Mouse (Mus musculus): Measurements from ENCODE around the gene Taf13. TPM values are rescaled to one million over a fixed set of nuclear protein-coding genes. Genes with fewer than 3 reads are reported as not detected.
"Not testable (repeated sequence)": the region's sequence is repeated elsewhere in the genome, so short reads cannot be mapped to it uniquely, and the experiment has no call there.

Taf13 gene
- total RNA-seq (2021), result 25.0 and 27.6 TPM in 2 replicates
- long read RNA-seq, transcript Taf13-204 (4 exons, 2,443 nt), result major isoform, 32 of 37 reads
- long read RNA-seq, partial matches to known transcripts, result 0 of 37 reads
- long read RNA-seq, other reads (novel, unspliced or antisense), result 1 of 37 reads

DNA sequence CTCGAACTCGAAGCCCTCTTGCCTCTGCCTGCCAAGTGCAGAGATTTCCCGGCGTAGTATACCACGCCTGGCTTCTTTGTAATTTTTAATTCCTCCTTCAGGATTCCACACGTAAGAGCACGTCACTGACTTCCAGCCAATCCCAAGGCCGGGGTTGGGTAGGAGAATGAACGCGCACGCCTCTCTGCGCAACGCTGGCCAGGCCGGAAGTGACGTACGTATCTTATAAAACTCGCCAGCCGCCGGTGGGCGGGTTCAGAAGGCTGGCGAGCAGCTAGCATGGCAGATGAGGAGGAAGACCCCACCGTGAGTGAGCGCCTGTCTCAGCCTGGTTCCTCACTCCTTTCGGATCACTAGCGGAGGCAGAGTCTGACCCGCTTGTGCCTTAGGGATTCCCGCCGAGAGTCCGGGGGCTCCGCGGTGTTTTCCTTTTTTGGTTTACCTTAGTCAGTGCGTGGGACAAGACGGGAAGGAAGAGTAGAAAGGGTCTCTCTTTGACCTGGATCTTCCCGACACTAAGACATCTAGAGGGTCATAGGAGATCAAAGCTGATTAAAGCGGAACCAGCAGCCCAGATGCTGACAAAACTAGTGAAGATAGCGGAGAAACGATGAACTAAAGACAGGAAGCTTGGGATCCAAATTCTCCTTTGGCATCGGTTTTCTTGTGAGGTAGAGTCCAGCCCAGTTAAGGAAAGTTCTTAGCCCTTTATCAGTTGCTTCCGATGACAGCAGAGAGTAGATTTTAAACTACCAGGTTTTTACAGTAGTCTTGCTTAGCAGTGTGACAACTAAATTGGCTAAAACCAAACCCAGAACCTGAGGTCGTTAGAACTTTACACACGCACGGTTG is at the start of gene Taf13:
Gene Taf13 (plus strand): TSS at position 256 of the 852 bp plus-strand sequence.
- DNase-seq, result peak; percentile 96

DNA sequence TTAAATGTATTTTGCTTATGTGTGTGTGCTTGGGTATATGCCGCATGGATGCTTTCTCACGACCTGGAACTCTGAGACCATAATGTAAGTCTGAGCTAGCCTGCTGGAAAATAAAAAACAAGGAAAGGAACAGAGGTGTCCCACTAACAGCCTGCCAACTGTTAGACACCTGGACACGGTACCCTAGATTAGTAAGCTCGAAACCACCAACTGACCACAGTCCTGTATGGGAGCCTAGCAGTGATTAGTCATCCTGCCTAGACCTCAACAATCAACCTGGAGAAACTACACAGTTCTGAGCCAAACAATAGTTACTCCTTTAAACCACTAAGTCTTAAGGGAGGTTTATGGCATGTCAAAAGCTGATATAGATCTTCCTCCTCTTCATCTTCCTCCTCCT is 48.1 kb upstream of the Taf13 start:
- DNase-seq, result no peak

DNA sequence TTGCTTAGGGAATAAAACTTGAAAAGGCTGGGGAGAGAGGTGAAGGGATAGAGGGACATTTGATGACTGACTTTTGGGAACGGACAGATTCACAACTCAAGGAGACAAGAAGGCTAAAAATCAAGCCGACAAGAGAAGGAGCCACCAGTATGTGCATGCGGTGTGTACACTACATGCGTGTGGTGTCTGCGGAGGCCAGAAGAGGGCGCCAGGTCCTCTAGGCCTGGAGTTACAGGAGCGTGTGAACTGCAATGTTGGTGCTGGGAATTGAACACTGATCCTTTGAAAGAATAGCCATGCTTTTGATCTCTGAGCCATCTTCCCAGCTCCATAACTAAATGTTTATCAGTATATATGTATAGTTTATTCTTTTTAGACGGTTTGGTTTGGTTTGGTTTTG is 43.0 kb upstream of the Taf13 start:
- DNase-seq, result no peak

DNA sequence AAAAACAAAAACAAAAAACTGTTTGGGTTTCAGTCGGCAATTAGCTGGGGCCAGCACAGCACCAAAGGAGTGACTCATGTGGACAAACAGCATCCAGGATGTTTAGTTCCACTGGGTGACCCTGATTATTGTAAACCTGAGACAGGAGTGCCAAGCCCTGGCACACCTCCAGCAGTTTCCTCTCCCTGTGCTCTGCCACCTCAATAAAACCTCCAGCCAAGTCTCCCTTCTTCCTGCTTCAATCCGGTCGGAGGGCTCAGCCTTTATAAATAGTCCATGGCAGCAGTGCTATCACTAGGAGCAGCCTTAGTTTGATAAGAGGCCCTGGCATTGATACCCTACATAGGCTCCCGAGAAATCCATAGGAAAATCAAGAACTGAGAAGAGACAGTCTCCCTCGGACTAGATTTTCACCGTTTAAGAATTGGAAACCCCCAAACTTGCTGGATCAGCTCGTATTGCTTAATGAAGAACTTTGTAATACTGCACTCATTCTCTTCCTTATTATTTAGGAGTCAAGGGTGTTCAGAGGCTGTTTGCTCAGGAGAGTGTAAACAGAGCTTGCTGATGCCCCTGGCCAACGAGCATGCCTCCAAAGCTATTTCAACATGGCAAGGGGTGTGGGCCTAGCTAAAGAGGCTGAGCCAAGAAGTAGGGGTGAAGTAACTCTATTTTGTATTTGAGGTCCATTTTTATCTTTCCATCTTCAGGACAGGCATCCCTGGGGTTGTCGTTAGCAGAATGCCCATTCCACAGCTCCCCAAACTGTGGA is 38.2 kb upstream of the Taf13 start:
- DNase-seq, result peak; percentile 52

DNA sequence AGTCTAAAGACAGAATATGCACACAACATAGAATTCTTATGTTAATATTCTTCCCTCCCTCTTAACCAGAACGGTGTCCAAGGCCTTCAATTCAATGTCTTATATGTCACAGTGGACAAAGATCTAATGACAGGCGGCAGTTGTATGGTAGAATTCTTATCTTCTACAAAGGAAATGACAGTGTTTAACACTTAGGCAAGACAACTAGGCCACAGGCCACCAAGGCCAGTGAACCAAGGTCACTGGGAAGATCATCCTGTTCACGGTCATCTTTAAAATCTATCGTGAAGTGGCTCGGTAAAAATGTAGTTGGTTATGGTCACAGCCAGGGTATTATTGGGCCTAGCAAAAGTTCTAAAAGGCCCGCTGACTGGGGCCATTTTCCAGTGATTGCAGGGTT is 37.5 kb upstream of the Taf13 start, which contains the start of gene 1700013F07Rik:
Gene 1700013F07Rik (plus strand): TSS at position 200 of the 400 bp plus-strand sequence.
- no peak for DNase-seq

DNA sequence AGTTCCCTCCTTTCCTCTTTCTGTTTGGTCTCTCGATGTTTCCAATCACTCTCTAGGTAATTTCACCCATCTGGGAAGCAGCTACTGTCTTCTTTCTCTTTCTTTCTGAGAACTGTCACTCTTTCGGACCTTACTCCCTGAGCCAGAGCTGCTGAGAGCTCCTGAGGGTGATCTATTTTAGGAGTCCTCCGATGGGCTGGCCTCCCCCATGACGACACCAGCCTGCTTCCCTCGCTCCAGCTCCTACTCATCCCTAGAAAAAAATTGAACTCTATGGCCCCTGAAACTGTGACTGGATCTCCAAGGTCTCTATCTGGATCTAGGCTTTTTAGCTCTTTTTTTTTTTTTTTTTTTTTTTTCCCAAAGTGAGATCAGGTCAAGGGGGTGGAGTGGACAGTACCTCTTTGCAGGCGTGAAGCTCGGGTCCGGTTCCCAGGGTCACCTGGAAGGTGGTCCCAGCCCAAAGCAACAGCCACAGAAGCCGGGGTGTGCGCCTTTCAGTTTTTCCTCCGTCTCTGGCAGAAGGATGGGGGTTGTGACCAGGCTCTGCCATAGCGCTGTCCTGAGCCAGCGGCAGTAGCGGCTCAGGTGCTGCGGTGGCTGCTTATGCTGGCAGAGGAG is 35.5 kb upstream of the Taf13 start:
- DNase-seq, result no peak

DNA sequence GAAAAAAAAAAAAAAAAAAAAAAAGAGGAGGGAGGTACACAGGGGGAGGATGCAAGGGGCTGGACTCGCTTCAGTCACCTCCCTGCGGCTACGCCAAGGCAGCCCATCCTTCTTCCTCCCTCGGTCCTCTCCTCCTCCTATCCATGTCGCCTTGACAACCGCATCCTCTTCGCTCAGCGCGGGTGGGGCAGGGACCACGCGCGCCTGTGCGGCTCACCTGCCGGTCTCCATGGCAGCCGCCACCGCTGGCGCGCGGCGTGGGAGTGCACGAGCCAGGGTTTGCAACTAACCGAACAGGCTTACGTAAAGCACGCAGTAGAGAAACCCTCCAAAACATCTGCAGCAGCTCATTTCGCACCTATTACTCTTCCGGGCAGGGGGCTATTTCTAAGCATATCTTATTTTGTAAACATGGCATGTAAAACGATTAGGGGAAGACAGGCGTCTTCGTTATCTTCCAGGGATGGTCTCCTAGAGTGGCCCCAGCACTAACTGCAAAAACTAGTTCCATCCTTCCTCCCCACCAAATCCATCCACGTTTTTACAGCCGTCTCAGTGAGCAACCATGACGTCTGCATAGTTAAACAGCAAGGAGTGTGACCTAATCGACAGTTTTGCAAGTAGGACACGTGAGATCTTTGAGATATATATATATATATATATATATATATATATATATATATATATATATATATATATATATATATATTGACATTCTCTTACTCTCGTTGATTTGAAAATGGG is 34.8 kb upstream of the Taf13 start, which contains the start of gene 5330417C22Rik:
Gene 5330417C22Rik (minus strand): TSS at position 20 of the 744 bp plus-strand sequence.
- DNase-seq, result peak; percentile 36

DNA sequence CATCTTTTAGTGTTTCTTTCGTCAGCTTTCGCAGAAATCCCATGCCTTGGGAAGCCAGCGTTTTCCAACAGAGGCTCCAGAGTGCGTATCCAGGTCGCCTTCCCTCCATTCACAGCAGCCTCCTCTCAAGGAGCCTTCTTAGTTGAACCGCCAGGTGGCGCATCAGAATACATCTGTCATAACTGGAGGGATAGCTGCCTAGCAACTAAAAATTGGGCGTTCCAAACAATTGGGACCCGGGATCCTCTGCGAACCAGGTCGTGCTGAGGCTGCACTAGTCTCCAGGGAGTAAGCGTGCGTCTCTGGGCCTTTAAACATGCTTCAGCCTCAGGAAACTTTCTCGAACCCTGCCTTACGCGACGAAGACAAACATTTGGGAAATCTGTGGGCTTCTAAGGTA is 34.2 kb upstream of the Taf13 start:
- DNase-seq, result peak; percentile 81

DNA sequence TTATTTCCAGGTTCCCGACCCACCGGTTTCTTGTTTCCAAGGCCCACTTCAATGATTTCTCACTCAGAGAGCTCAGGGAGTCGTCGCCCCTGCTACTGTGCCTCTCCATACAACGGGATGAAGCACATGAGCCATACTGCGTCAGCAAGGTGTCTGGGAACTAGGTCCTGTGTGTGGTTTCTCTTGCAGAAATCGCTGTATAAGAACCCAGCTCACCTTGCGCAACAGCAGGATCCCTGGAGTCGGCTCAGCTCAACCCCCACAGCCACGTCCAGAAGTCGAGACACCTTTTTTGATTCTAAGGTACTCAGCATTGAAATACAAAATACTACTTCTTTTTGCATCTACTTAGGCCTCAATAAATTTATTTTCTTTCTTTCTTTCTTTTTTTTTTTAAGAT is 29.2 kb upstream of the Taf13 start:
- DNase-seq, result no peak

DNA sequence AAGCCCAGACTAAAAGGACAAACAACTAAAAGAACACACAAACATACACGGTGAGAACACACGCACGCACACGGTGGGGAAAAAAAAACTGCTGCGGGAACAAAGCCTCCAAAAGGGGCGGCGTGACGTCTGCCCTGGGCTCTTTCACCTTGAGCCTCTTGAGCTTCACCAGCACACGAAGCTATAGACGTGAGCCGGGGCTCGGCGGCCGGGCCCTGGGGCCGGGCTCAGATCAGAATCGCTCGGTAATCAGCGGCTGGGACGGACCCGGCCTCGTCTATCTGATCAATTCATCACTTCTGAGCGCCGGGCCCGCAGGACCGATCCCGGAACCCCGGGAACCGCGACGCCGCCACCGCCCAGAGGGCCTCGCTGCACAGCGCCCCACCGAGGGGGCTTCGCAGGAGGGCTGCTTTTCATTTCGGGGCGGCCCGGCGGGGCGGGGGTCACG is 17.4 kb upstream of the Taf13 start:
- DNase-seq, result peak; percentile 48

DNA sequence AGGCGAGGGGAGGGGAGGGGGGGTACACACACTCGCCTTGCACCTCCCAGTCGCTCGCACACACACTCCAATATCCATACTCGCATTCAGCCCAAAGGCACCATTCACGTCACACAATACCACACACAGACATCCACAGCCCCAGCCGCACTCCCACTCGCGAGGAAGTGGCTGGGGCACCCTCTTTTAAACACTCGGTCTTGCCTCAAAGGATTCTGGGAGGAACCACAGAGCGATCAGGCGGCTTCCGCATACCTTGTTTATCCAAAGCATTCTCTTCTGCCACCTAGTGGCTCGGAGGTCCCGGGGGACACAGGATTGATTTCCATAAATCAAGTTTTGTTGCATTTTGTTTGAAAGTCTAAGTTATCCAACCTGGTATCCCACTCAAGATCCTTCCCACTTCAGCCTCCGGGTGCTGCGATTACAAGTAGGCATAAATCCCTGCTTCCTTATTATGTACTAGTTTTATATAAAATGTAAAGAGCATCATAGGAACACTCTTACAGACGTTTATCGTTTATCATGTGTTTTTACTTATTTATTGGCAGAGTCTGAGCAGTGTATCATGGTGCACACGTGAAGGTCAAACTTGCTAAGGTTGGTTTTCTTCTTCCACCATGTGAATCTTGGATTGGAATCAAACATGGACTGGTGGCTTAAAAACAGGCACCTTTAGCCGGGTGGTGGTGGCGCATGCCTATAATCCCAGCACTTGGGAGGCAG is 16.7 kb upstream of the Taf13 start:
- DNase-seq, result peak; percentile 89

DNA sequence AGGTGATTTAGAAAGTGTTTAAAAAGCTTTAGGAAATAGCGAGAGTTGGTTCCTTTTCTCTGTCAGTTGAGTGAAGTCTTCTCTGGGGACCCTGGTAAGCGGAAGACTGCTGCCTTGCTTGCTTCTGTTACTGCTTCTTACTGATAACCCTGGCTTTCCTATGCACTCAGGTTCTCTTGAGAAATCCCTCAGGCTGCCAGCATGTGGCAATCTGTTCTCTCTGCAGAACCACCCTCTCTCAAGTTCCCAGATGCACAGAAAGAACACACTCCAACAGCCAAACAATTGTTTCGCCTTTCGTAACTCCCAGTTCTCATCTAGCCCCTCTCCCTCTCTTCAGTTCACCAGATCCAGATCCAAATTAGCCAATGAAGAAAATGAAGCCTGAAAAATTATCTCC is 13.6 kb upstream of the Taf13 start:
- DNase-seq, result no peak

DNA sequence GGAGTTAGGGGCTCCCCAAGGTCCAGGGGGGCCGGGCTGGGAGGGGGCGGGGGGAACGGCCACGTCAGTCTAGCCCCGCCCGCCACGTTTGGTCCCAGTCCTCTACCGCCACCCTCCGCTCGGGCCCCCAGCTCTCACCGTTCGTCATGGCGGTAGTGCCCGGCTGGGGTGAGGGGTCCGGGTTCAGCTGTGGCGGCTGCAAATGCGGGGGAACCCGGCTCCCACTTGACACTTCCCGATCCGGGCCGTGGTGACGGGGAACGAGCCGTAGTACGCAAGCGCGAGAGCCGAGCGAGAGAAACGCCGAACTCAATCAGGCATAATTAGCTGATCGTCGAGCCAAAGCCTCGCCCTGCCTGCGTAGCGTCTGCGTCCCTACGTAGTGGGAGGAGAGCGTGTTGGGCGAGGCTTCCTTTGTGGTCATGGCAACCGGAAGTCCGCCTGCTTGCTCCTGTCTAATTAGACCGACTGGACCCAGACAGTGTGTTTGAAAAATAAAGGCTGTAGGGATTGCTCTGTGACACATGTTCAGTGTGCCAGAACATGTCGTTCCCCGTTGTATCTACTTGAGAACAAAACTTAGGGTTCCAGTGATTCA is 9.3 kb upstream of the Taf13 start, which contains the start of gene Tmem167b:
Gene Tmem167b (minus strand): TSS at position 334 of the 598 bp plus-strand sequence.
- peak; percentile 91 for DNase-seq

DNA sequence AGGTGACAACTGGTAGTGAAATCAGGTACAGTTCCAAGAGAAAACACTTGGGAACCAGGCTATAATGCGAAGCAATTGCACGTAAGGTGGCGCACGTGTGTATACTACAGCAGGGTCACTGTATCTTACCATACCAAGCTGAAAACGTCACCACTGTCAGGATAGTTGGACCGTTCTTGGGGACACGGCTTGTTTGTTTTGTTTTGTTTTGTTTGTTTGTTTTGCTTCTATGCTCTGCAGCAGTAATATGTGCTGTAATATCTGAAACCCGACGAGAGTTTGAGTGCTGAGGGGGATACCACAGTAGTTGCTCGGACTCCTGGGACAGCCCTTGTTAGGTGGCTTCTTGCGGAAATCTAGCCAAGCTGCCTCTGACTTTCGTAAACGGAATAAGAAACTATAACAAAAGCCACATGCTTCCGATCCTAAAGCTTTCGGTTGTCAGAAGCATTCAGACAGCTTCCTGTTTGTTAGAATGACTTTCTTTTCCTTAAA is 8.7 kb upstream of the Taf13 start:
- DNase-seq, result no peak

DNA sequence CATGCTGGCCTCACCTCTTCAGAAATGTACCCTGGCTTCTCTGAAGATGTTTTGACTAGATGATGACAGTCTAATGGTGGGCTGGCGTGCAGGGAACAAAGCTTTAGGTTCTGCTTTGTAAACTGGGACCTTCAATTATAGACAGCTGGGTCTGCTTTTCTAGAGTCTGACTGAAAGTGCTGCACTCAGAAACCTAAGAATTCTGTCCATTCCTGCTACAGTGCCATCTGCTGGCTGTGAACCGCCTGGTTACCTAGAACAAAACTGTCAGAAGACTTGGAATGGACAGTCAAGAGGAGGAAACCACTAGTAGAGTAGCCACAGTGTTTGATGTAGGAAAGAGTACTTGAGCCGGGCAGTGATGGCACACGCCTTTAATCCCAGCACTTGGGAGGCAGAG is 8.2 kb upstream of the Taf13 start:
- DNase-seq, result peak; percentile 77

DNA sequence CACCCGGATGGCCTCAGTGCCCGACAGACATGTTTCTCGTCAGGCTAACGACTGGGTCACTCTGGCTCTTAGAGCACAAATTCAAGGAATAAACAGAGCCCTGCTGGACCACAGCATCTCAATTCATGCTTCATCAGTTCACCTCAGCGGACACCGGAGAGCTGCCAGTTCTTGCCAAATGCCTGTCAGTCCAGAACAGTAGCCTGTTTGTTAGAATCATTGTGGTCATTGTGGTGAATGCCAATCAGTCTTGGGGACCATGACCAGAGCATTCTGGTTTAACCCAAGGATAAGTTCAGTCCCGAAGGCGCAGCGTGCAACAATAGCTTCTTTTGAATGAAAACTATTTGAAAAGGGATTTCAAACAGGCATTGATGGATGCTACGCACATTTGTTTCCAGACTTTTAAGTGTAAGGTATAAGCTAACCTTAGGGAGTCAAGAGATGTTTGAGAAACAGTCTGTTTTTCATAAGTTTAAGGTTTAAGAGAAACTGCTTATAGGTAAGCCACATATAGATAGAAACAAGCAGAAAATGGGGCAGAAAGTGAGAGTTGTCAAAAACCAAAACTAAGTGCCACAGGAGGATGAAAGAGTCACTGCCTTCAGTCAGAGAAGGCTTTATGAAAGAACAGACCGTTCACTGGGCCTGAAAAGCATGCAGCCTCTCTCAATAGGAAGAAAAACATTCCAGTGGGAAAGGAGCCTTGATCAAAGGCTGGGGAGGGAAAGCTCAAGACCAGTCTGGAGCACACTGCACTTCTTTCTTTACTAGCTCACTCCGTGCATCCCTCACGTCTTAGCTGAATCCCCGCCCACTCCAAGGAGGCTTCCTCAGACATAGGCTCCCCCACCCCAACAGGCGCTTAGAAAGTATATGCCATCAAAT is 3.3 kb upstream of the Taf13 start:
- no peak for DNase-seq

DNA sequence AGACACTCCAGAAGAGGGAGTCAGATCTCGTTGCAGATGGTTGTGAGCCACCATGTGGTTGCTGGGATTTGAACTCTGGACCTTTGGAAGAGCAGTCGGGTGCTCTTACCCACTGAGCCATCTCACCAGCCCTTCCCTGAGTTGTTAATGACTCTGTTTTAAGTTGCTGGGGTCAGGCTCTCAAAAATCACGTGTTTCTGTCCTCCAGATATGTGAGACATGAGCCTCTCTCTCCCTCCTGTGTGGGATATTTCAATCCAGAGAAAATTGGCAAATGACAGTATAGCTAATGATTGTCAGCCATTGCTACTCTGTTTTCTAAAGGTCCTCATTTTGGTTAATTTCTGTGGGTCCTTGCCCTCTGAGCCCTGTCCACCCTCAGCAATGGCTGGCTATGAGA is 1.9 kb upstream of the Taf13 start:
- DNase-seq, result not testable (repeated sequence)

DNA sequence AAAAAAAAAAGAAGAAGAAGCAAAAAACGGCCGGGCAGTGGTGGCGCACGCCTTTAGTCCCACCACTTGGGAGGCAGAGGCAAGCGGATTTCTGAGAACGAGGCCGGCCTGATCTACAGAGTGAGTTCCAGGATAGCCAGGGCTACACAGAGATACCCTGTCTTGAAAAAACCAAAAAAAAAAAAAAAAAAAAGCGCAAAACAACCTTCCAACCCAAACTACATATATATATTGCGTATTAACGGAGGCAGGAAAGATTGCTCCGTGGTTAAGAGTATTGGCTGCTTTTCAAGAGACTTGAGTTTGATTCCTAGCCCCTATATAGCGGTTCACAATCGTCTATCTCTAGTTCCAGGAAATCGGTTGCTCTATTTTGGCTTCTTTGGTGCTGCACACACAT is 685 bp upstream of the Taf13 start:
- no peak for DNase-seq

All from adrenal gland, postnatal 25 days (tissue).